Mouse (Mus musculus) retina, adult 2 months (tissue): ENCODE results near the gene Tmem179.
A peak's percentile ranks its signal among the peaks of the same experiment; 100 is the strongest.

ENCODE experiments used
- DNase-seq: peaks from one replicate; pipeline ENCODE4 v3.0.0-alpha.2; 2012; ENCODE audit warnings: low read depth, low spot score

Gene Tmem179

GRCm38 (mm10) chr12:112516697-112517337 is at the start of gene Tmem179:
Tmem179 (minus strand) TSS chr12:112516747.
- DNase-seq: peak; percentile 69

GRCm38 (mm10) chr12:112563011-112563410 is 46.5 kb upstream of the Tmem179 start:
- no peak for DNase-seq

GRCm38 (mm10) chr12:112562462-112562861 is 45.9 kb upstream of the Tmem179 start:
- DNase-seq: no peak

- DNase-seq: no peak
These were observed 44.6 kb upstream of the Tmem179 start for GRCm38 (mm10) chr12:112561163-112561562.

GRCm38 (mm10) chr12:112560176-112560797 is 43.7 kb upstream of the Tmem179 start:
- no peak for DNase-seq

- DNase-seq: peak; percentile 47
These were observed 43.1 kb upstream of the Tmem179 start for GRCm38 (mm10) chr12:112559671-112560070.

- no peak for DNase-seq
These were observed 42.7 kb upstream of the Tmem179 start for GRCm38 (mm10) chr12:112559231-112559630.

GRCm38 (mm10) chr12:112557219-112557618 is 40.7 kb upstream of the Tmem179 start:
- DNase-seq: no peak

- DNase-seq: no peak
These were observed 40.0 kb upstream of the Tmem179 start for GRCm38 (mm10) chr12:112556531-112557060.

- DNase-seq: no peak
These were observed 38.4 kb upstream of the Tmem179 start for GRCm38 (mm10) chr12:112554900-112555299.

- no peak for DNase-seq
These were observed 36.0 kb upstream of the Tmem179 start for GRCm38 (mm10) chr12:112552520-112552919.

GRCm38 (mm10) chr12:112551861-112552375 is 35.4 kb upstream of the Tmem179 start:
- DNase-seq: peak; percentile 73

GRCm38 (mm10) chr12:112549287-112549686 is 32.7 kb upstream of the Tmem179 start:
- DNase-seq: no peak

GRCm38 (mm10) chr12:112546110-112546509 is 29.6 kb upstream of the Tmem179 start:
- DNase-seq: no peak

- DNase-seq: no peak
These were observed 28.6 kb upstream of the Tmem179 start for GRCm38 (mm10) chr12:112544946-112545701.

GRCm38 (mm10) chr12:112543941-112544340 is 27.4 kb upstream of the Tmem179 start:
- DNase-seq: no peak

- peak; percentile 73 for DNase-seq
These were observed 26.4 kb upstream of the Tmem179 start for GRCm38 (mm10) chr12:112542920-112543300.

GRCm38 (mm10) chr12:112542257-112542919 is 25.8 kb upstream of the Tmem179 start:
- no peak for DNase-seq

- DNase-seq: no peak
These were observed 25.0 kb upstream of the Tmem179 start for GRCm38 (mm10) chr12:112541483-112542091.

GRCm38 (mm10) chr12:112540321-112540720 is 23.8 kb upstream of the Tmem179 start:
- no peak for DNase-seq

GRCm38 (mm10) chr12:112539466-112539965 is 23.0 kb upstream of the Tmem179 start:
- DNase-seq: no peak
